In the genomic region with DNA sequence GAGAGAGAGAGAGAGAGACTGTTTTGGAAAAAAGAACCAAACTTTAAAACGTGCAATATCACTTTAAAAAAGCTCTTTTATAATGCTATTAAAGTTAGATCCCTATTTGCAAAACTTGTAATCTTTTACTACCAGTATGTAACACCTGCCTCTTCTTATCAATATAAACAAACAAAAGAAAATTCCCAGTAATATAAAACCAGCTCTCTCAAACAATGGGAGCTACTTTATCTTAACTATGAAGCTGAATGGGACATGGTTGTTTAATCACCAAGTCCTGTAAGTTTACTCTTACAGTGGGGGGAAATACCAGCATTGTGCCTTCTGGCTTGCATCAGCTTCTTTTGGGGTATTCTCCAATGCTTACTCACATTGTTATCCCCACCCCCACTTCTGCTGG, we compare ENCODE assay signal across 22 mouse cellular contexts. TPM values are rescaled to one million over a fixed set of nuclear protein-coding genes. Genes with fewer than 3 reads are reported as not detected.
"Had no signal": no experiment of that assay in that cellular context is flagged by ENCODE, and none has a peak within 500 bp of the region (broad histone marks: within the 10 kb centered on the region; RNA-seq: fewer than 3 reads in every experiment).

No protein-coding gene starts in this region.

- DNase-seq: lung, adult 18-20 months; lung, embryonic 14.5 days; lung, postnatal 10 days; lung, postnatal 4 days; right cerebral cortex, postnatal 14 days; thymus, adult 2 months; thymus, postnatal 25 days; thymus, postnatal 4 days had no signal

- H3K27me3 ChIP-seq: midbrain, embryonic 13.5 days; neural tube, embryonic 13.5 days; neural tube, embryonic 15.5 days had no signal

- H3K4me3 ChIP-seq: midbrain, embryonic 13.5 days; myocyte; neural tube, embryonic 13.5 days; neural tube, embryonic 15.5 days had no signal

- H3K36me3 ChIP-seq: midbrain, embryonic 13.5 days; neural tube, embryonic 13.5 days; neural tube, embryonic 15.5 days had no signal

- H3K4me1 ChIP-seq: midbrain, embryonic 13.5 days; neural tube, embryonic 13.5 days; neural tube, embryonic 15.5 days had no signal

- H3K9ac ChIP-seq: liver, embryonic 14.5 days; lung, embryonic 14.5 days; midbrain, embryonic 13.5 days; neural tube, embryonic 13.5 days; neural tube, embryonic 15.5 days had no signal

- H3K9me3 ChIP-seq: midbrain, embryonic 13.5 days; neural tube, embryonic 13.5 days; neural tube, embryonic 15.5 days had no signal

- ATAC-seq: midbrain, embryonic 13.5 days; midbrain, embryonic 16.5 days had no signal

- H3K27ac ChIP-seq: liver, embryonic 14.5 days; midbrain, embryonic 13.5 days; neural tube, embryonic 13.5 days; neural tube, embryonic 15.5 days had no signal

- H3K4me2 ChIP-seq: lung, embryonic 14.5 days; midbrain, embryonic 11.5 days; midbrain, embryonic 13.5 days; neural tube, embryonic 13.5 days; neural tube, embryonic 15.5 days had no signal

RNA-seq across cellular contexts. Expression of gene Mptx1, which starts 27.2 kb away (rescaled TPM):
- total RNA-seq: megakaryocyte, adult 5-6 weeks had no signal
- polyA plus RNA-seq: liver, embryonic 14.5 days; liver, embryonic 16.5 days; lung, embryonic 14.5 days; lung, embryonic 16.5 days; midbrain, embryonic 11.5 days; midbrain, embryonic 13.5 days; midbrain, embryonic 16.5 days; myocyte; neural tube, embryonic 11.5 days; neural tube, embryonic 13.5 days; neural tube, embryonic 15.5 days; spleen, adult 2 months; testis, adult 2 months; thymus, adult 2 months; urinary bladder, adult 2 months had no signal

RNA-seq across cellular contexts. Expression of gene Olfr419, which starts 51.3 kb away (rescaled TPM):
- total RNA-seq: megakaryocyte, adult 5-6 weeks had no signal
- polyA plus RNA-seq: lung, embryonic 14.5 days; lung, embryonic 16.5 days; midbrain, embryonic 11.5 days; midbrain, embryonic 13.5 days; midbrain, embryonic 16.5 days; myocyte; neural tube, embryonic 11.5 days; neural tube, embryonic 13.5 days; neural tube, embryonic 15.5 days; spleen, adult 2 months; testis, adult 2 months; thymus, adult 2 months; urinary bladder, adult 2 months had no signal
